Mouse (Mus musculus) granulocyte monocyte progenitor cell, adult 5-6 weeks (primary cell): Measurements from ENCODE around the gene Hoxa5. TPM values are rescaled to one million over a fixed set of nuclear protein-coding genes. Genes with fewer than 3 reads are reported as not detected.

Experiments used
- ATAC-seq: replicated peaks from 2 replicates; pipeline ENCODE4 v1.8.0; 2016; ENCODE audit warnings: mild to moderate bottlenecking, moderate TSS enrichment, inconsistent platforms; ENCODE audit not compliant: poor library complexity, severe bottlenecking
- total RNA-seq, 2 experiments: library from RNA; stranded (forward) in 1 of 2; stranded (reverse) in 1 of 2; fragments of 200-712, 200-1000 nt in 1 of 2; fragments of >200 nt in 1 of 2; fragmentation: Nextera tagmentation in 1 of 2; gene quantifications; 2 replicates each; pipeline ENCODE4 v1.2.3; 2014 to 2017

The Hoxa5 gene
- total RNA-seq, 2 experiments from 2014 or later, result 0.36 to 2.3 TPM

DNA sequence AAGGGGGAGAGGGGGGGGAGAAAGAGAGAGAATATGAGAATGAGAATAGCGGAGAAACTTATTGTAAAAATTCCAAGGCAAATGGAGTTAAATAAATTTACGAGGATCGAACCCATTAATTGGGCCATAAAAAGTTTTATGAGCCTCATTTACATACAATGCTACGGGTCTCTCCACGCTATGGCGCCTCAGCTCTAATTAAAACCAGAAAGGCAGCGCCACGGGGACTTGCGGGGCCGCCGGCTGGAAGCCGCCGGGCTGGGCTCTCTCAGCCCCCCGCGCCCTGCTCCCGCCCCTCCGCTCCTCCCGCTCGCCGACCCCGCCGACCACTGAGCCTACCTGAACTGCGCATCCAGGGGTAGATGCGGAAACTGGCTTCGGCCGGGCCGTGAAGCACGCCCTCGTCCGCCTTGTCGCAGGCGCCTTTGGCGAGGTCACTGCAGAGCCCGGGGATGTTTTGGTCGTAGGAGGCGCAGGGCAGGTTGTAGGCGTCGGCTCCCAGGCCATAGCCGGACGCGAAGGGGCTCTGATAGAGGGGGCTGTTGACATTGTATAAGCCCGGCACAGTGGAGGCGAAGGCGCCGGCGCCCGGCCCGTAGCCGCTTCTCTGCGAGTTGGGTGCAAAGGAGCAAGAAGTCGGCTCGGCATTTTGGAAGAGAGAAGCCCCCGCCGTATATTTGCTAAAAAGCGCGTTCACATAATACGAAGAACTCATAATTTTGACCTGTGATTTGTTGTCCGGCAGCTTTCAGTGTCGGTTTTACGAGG, 12.5 kb upstream of the Hoxa5 start:
- ATAC-seq, result no peak

DNA sequence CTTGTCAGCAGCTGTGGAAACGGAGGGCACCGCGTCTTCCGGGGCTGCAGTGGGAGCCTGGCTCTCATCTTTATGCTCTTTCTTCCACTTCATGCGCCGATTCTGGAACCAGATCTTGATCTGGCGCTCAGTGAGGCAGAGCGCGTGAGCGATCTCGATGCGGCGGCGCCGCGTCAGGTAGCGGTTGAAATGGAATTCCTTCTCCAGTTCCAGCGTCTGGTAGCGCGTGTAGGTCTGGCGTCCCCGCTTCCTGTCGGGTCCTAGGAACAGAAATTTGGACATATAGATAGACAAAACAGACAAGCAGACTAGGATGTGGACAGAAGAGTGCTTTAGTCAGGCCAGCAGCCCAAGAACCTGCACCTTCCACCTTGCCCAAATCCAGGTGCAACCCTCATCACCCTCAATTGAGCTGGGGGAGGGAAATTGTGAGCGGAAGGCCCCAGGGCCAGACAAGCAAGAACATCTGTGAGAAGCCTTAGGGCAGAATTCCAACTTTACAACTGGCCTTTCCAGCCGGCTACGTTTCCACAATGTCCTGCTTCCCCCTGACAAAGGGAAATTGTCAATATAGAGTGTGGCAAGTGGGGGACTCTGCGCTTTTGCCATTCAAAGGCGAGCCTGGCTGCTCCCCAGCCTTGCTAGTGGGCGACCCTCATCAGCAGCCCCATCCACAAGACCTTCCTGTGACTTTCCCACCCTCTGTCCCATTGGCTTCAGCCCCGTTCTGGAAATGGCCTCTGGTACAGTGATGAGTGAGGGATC, 11.6 kb upstream of the Hoxa5 start:
- ATAC-seq, result no peak

DNA sequence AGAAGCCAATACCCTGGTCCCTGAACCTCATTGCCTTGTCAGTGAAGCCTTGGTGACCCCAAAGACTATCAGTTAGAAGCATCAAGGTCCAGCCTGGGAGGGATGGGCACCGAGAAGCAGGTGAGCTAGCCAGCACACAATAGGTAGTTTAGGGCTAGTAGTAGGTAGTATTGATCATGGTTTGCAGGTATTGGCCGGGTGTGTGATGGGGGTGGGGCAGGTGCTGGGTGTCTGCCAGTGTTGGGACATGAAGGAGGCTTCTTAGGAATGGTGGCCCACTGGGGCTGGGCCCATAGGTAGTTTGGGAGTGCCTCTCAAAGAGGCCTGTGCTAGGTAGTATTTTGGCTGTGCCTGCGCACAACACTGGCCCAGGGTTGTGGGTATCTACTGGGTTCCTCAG, 10.7 kb upstream of the Hoxa5 start:
- ATAC-seq, result no peak

DNA sequence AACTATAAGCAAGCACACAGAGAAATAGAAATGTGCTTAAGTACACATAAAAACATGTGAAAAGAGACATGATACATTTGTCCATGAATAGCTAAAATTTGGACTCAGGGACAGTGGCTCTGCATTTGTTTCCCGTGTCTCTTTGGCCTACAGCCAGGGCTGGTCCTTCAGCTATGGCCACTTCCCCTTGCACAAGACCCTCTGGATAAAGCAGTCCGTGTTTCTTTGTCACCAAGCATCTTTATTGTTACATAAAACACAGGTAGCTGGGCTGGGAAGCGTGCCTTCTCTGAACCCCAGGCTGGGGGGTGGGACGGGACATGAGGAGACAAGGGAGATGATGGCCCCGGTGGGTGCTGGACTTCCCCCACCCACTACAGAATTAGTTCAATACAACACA, 9.9 kb upstream of the Hoxa5 start:
- no peak for ATAC-seq

DNA sequence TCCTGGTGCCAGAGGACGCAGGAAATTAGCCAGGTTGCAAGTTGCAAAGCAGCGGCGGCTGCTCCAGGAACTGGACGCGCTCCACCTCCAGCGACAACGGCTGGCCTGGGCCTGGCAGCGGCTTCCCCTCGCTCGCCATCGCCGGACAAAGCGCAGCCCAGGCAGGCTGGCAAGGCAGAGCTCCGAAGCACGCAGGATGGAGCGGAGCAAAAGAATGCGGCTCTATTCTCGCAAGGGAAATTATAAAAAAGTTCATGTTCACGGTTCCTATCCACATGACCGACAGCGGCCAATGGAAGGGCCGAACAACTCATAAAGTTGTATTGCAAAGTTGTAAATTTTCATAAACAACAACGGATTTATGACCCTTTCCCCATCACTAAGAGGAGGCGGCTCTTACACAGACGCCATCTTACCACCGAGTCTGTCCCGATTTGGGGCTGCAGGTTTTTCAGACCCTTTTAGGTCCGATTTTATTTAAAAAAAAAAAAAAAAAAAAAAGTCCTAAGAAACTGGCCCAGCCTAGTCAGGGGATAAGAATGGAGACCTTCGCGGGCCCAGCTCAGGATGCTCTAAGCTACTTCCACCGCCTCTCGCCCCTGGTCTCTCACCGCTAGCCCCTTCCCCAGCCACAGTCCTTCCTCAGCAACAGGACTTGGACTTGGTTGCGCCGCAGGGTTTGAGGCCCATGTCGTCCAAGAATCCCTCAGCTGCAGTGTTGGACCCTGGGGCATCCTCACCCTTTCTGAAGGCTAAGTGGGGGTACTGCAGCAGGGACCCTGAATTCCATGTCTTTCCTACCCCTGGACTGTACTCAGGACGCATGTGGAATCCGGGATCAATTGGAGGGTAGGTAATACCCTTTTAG, 9.0 kb upstream of the Hoxa5 start, which contains the start of the genes Hoxa3 and Gm28308:
TSS of gene Hoxa3 (minus strand) at position 218 of the 868 bp plus-strand sequence.
TSS of gene Gm28308 (minus strand) at position 221 of the 868 bp plus-strand sequence.
- peak; percentile 8; the same call in 1 of the 2 replicates for ATAC-seq

DNA sequence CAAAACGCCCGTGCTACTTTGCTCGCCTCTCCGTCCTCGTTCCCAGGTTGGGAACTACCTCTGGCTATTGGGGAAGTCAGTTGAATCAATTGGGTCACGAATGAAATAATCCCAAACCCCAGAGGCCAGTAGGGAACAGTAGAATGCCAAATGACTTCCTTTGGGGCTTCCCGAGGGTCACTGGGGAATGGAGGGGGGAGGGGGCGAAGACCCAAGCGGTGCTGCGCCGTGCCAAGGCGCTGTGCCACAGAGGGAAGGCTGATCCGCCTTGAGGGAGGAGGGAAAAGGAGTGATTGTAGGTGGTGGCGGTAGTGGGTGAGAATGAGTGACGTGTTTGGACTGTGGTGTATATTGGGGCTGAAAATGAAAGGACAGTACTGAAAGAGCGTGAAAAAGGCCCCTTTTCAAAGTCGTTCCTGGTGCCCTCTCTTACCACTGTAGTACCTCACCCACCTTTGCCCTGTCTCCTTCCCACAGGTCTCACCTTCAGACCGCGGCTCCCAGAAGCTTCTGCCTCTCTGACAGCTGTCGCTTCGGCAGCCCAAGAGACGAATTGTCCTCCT, 8.2 kb upstream of the Hoxa5 start:
- 0 out of 2 replicates have a peak, but pooled peaks have one; percentile 15 for ATAC-seq

DNA sequence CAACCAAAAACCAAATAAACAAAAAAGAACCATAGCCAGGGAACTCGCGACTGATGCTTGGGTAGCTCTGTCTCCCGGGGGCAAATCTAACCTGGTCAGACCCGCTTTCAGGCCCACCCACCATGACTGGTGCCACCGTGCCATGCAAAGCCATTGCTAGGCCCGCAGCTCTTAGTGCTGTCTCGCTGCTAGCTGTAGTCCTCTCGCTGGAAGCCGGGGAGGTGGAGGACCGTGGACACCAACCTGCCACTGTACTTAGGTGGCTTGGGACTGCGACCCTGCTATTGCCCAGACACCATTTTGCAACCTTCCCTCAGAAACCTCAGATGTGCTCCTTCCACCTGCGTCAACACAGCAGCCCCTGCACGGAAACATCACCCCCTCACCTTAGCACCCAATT, 7.6 kb upstream of the Hoxa5 start:
- no peak for ATAC-seq

DNA sequence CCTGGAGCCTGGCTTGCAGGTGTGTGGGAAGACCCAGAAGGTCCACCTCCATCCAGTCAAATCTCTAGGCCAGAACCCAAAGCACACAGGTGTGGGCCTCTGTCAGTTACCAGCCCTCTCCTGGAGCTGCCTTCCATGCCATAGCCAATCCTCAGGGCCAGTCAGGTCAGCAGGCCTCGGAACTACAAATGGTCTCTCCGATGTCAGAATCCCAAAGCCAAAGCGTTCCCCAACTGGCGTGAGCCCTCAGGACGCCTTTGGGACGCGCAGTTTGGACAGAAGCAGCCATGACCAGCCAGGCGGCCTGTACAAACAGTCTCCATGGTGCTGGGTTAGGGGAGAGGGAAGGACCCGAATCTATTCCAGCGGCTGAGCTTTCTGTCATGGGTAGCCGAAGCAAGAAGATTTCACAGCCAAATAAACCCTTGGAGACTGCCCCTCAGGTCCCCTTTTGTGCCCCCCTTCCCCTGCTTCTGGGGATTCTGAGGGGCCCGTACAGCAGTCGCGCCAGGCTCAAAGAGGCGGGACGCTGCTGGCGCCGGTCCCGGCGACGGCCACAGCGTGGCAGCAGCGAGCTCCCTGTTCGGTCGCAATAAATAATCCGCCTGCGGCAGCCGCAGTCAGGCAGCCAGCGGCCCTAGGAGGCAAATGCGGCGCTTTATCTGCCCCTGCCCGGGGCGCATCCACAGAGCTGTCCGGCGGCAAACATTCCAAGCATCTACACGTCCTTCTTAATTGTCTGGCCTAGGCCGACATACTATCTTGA, 7.0 kb upstream of the Hoxa5 start:
- peak; percentile 75 for ATAC-seq

DNA sequence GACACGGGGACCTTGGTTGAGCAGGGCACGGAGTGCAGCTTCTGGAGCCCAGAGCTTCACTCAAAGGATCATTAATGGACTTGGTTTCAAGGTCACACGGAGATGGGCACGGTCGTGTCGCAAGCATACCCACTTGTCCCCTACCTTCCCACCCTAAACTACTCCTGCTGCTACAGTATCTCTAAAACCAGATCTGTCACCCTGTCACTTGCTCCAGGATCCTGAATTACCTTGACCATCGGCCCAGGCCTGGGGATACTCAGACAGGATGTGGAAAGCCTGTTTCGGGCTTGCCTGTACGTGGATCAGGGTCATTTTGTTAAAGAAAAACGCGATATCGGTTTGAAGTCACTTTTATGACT, 5.3 kb upstream of the Hoxa5 start:
- no peak for ATAC-seq

DNA sequence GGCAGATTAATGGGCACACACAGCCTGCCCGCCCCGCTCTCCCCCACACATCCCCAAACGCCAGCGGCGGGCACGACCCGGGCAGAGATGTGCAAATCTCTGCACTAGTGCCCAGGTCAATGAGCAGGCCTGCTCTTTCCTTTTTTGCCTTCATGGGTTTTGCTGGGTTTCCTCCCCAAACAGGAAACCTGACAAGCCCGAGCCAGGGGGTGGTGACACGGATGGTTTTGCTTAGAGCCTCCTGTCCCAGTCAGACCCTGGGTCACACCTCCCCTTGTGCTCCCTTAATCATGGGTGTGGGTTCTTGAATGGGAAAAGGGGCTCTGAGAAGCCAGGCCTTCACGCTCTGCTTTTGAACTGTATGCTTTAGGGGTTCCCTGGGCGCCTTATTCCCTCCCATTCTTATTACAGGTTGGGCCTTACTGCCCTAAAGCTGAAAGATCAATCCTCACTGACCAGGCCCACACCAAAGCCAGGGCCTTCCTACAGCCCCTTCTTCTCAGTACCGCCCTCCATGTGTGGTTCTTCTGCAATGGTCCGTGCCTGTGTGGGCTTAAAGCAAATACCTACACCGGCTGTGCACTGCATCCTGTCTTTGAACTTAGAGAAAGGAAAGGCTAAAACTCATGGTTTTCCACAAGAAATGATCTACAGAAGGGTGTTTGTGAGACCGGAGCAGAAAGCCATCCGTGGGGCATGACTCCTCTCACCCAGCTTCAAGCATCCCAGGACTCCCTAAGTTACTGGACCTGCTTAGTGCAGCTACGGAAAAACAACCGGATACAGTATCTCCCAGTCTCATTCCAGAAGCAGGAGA, 4.7 kb upstream of the Hoxa5 start:
- no peak for ATAC-seq

DNA sequence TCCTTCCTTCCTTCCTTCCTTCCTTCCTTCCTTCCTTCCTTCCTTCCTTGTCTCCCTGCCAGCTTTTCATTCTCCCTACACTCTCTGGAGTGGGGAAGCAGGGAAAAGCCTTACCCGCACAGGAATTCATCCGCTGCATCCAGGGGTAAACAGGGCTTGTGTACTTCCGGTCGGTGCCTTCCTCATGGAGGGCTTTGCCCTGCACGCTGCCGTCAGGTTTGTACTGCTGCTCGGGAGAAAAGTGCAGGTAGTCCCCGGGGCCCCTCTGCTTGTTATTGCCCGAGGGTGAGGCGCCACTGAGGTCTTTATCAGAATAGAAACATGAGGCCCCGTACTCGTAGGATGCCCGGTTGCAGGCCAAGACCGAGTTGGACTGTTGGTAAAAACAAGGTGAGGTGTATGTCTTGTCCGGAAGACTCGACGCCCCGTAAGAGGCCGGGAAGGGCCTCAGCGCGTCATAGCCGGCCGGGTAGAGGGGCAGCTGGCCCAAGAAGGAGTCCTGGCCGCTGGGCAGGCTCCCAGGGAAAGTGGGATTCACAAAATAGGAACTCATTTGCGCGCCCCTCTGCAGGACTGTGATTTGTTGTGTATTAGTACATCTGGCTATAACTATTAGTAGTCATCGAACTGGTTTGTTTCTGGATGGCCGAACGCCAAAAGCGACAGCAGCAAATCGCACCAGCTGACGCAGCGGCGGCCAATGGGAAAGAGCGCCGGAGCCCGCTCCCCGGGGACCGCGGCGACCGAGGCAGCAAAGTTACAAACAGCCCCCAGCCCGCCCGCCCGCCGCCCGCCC, 3.9 kb upstream of the Hoxa5 start, which contains the start of gene Hoxa6:
TSS of gene Hoxa6 (minus strand) at position 651 of the 796 bp plus-strand sequence.
- no peak for ATAC-seq

DNA sequence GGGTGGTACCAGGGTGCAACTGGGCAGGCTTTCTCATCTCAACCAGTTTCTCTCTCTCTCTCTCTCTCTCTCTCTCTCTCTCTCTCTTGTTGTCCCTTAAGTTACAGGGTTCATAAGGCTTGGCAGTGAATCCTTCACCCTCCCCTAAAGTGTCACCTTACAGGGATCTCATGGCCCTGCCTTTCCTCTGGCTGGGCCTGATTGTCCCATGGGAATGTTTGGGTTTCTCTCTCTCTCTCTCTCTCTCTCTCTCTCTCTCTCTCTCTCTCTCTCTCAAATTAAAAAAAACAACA, 3.2 kb upstream of the Hoxa5 start:
- no peak for ATAC-seq

DNA sequence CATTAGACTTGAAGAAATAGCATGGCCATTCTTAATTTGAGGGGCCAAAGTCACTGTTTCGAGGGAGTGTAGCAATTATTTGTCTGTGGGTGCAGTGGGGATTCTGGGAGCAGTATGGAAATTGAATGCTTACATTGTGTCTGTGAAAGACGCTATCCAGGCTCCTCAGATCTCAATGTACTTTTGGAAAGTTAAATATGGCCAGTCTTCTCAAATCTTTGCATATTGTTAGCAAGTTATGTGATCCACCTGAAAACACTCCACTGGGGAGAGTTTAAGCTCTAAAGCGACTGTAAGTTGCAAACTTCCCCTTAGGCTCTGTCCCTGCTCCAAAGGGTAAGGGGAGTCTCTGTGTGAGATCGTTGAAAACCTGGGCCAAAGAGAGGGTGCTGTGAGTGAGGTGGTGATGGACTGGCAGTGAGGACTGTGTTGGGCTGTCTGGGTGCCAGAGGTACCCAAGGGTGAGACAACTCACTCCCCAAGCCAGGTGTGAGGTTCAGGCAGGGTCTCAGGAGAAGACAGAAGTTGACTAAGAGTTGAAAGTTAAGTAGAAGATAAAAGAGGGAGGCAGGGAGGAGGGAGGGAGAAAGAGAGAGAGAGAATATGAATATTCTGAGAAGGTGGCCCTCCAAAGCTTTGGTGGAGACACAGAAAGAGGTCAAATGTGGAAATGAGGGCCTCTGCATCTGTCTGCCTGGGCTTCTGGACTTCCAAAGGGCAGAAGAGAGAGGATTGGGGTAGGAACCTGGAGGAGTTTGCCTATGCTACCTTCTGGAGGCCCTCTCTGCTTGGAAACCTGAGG, 2.7 kb upstream of the Hoxa5 start:
- ATAC-seq, result no peak

DNA sequence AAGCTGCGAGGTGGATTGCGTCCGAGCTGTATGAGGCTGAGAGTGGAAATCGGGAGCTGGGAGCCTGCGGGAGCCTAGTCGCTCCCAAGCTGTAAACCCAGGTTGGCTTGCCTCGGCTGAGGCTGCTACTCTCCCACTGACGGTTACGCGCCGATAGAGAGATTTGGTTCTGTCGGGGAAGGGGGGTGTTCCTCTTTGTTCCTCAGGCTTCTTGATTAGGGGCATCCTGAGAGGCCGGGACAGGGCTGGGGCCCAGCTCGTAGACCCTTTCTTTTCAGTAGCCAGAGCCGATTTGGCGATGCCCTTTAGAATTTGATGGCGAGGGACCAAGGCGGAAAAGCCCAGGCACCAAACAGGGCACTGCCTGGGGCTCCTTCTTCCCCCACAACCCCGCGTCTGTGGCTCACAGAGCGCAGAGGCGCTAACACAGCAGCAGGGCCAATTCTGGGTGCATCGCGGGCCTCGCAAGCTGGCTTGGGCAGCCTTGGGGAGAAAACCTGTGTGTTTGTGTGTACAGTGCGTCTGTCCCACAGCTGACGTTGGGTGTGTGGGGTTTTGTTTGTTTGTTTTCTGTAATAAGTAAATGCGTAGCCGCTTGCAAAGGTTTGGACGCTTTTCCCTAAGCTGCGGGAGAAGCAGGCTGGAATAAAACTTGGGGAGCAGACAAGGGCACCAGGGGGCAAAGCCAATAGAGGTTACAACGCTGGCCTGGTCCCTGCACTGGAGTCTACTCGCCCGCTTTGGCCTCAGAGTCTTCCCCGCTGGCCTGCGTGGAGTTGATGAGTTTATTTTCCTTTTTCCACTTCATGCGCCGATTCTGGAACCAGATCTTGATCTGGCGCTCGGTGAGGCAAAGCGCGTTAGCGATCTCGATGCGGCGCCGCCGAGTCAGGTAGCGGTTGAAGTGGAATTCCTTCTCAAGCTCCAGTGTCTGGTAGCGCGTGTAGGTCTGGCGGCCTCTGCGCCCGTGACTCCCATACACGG, 1.5 kb upstream of the Hoxa5 start:
- ATAC-seq, result no peak

DNA sequence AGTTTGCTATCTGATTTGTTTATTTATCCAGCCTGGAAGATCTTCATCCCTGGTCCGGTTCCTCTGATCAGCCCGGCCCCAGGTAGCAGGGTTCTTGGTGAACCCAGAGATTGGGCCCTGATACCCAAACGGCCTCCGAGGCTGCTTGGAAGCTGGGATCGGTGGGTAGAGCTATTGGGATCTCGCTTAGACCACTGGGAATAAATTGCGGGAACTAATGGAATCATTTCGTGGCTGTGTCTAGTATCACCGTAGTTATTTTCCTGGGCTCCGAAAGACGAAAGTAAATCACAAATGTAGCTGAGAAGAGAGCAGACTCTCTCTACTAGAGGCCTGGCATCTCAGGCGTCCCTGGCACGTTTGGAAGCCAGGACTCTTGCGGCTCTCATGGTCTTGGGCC, 834 bp upstream of the Hoxa5 start:
- no peak for ATAC-seq

DNA sequence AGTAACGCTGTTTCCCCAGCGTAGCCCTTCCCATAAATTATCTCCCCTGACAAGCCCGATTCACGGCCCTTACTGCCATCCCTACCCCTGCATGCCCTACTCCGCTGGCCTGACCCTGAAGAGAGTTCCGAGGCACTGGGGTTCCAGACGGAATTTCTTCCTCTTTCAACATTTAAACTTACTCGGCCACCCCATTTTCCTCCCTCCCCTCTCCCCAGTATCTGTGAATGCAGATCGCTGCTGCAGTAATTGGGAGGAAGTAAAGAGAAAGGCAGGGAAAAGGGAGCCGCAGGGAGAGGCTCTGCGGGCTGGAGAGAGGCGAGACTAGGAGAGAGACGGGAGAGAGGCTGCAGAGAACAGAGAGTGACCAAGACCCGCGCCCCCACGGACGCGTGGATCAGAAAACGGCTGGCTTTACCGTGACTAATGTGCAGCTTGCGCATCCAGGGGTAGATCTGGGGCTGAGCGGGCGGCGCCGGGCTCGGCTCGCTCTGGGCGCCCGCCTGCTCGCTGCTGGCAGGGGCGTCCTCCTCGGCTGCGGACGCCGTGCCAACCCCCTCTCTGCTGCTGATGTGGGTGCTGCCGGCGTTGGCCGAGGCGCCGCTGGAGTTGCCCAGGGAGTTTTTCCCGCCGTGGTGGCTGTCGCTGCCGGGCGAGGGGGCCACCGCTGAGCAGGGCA, 877 bp downstream of the Hoxa5 start:
- no peak for ATAC-seq
